Mouse (Mus musculus): Measurements from ENCODE around the gene Crip2. TPM values are rescaled to one million over a fixed set of nuclear protein-coding genes. Genes with fewer than 3 reads are reported as not detected.

Crip2 gene
- polyA plus RNA-seq (2016; fragmentation: Nextera tagmentation; extraction: Ambion mirVana): 52.1 and 53.5 TPM in 2 replicates

- Histone ChIP-seq H3K9ac (peak within 1 kb of the TSS; percentile 69), H3K36me3 (peaks cover 39% of the 10 kb centered on the region), H3K9me3 (replicated peaks) (no peaks in the 10 kb centered on the region), H3K27ac (peak within 1 kb of the TSS; percentile 64), H3K4me1 (peaks cover 55% of the 10 kb centered on the region), H3K4me2 (peak within 1 kb of the TSS; percentile 92), H3K4me3 (peak within 1 kb of the TSS; percentile 60), H3K27me3 (replicated peaks) (peaks cover 45% of the 10 kb centered on the region)
- 2% methylated on average over 68 of the region's 68 CpGs for WGBS (ENCODE audit: insufficient replicate concordance)
- peak; percentile 87 for ATAC-seq
Measured at GRCm38 (mm10) chr12:113139908-113140615, at the start of gene Crip2. Crip2 (plus strand) TSS chr12:113140236.

- Histone ChIP-seq H3K27me3 (replicated peaks) (peaks cover 27% of the 10 kb centered on the region), H3K36me3 (peaks cover 12% of the 10 kb centered on the region), H3K9me3 (replicated peaks) (no peaks in the 10 kb centered on the region), H3K4me3 (no peak overlapping the region), H3K4me2 (peak overlapping the region; percentile 92), H3K9ac (no peak overlapping the region), H3K4me1 (peaks cover 47% of the 10 kb centered on the region), H3K27ac (no peak overlapping the region)
- no peak for ATAC-seq
- WGBS (ENCODE audit: insufficient replicate concordance): 73% methylated on average over 5 of the region's 5 CpGs
Measured at GRCm38 (mm10) chr12:113097040-113097439, 43.0 kb upstream of the Crip2 start.

- H3K4me1 ChIP-seq: peaks cover 55% of the 10 kb centered on the region
- peaks cover 13% of the 10 kb centered on the region for H3K36me3 ChIP-seq
- H3K27ac ChIP-seq: peak within 1 kb of the TSS; percentile 88
- H3K9me3 ChIP-seq (replicated peaks): no peaks in the 10 kb centered on the region
- 5% methylated on average over 16 of the region's 53 CpGs for WGBS (ENCODE audit: insufficient replicate concordance)
- H3K4me3 ChIP-seq: peak within 1 kb of the TSS; percentile 98
- H3K4me2 ChIP-seq: peak within 1 kb of the TSS; percentile 98
- ATAC-seq: peak; percentile 71
- peak within 1 kb of the TSS; percentile 99 for H3K9ac ChIP-seq
- H3K27me3 ChIP-seq (replicated peaks): peaks cover 27% of the 10 kb centered on the region
Measured at GRCm38 (mm10) chr12:113097749-113098281, 42.2 kb upstream of the Crip2 start, which contains the start of gene Mta1. Mta1 (plus strand) TSS chr12:113098278.

GRCm38 (mm10) chr12:113098530-113099151 lies 41.4 kb upstream of the Crip2 start:
- H3K36me3 ChIP-seq: peaks cover 22% of the 10 kb centered on the region
- peak overlapping the region; percentile 88 for H3K27ac ChIP-seq
- H3K27me3 ChIP-seq (replicated peaks): peaks cover 27% of the 10 kb centered on the region
- H3K4me2 ChIP-seq: peak overlapping the region; percentile 98
- peak overlapping the region; percentile 99 for H3K9ac ChIP-seq
- ATAC-seq: peak; percentile 22
- H3K9me3 ChIP-seq (replicated peaks): no peaks in the 10 kb centered on the region
- H3K4me3 ChIP-seq: peak overlapping the region; percentile 98
- WGBS (ENCODE audit: insufficient replicate concordance): under 1% methylated on average over 42 of the region's 60 CpGs
- H3K4me1 ChIP-seq: peaks cover 63% of the 10 kb centered on the region

GRCm38 (mm10) chr12:113099470-113100237 lies 40.4 kb upstream of the Crip2 start:
- 15% methylated on average over 6 of the region's 6 CpGs for WGBS (ENCODE audit: insufficient replicate concordance)
- 0 out of 2 replicates have a peak, but pooled peaks have one; percentile 25 for ATAC-seq
- Histone ChIP-seq H3K36me3 (peaks cover 28% of the 10 kb centered on the region), H3K9me3 (replicated peaks) (no peaks in the 10 kb centered on the region), H3K4me2 (peak overlapping the region; percentile 98), H3K27me3 (replicated peaks) (peaks cover 27% of the 10 kb centered on the region), H3K4me1 (peaks cover 73% of the 10 kb centered on the region), H3K9ac (peak overlapping the region; percentile 99), H3K4me3 (peak overlapping the region; percentile 98), H3K27ac (peak overlapping the region; percentile 88)

- no peak for ATAC-seq
- Histone ChIP-seq H3K27ac (peak overlapping the region; percentile 88; the same call in 1 of the 2 replicates), H3K9ac (no peak overlapping the region)
Measured at GRCm38 (mm10) chr12:113100448-113101076, 39.5 kb upstream of the Crip2 start.

GRCm38 (mm10) chr12:113101251-113101960 lies 38.6 kb upstream of the Crip2 start:
- Histone ChIP-seq H3K9ac (0 out of 2 replicates have a peak overlapping the region, but pooled peaks have one; percentile 12), H3K27ac (0 out of 2 replicates have a peak overlapping the region, but pooled peaks have one; percentile 49), H3K27me3 (replicated peaks) (peaks cover 14% of the 10 kb centered on the region), H3K36me3 (peaks cover 39% of the 10 kb centered on the region), H3K4me1 (peaks cover 90% of the 10 kb centered on the region), H3K9me3 (replicated peaks) (no peaks in the 10 kb centered on the region), H3K4me3 (no peak overlapping the region), H3K4me2 (no peak overlapping the region)
- no peak for ATAC-seq
- WGBS (ENCODE audit: insufficient replicate concordance): 75% methylated on average over 9 of the region's 9 CpGs

More at GRCm38 (mm10) chr12:113100448-113101076, 39.5 kb upstream of the Crip2 start:
- 71% methylated on average over 5 of the region's 5 CpGs for WGBS (ENCODE audit: insufficient replicate concordance)
- H3K36me3 ChIP-seq: peaks cover 33% of the 10 kb centered on the region
- H3K4me3 ChIP-seq: no peak overlapping the region
- H3K4me2 ChIP-seq: peak overlapping the region; percentile 98; the same call in 1 of the 2 replicates
- peaks cover 22% of the 10 kb centered on the region for H3K27me3 ChIP-seq (replicated peaks)
- H3K9me3 ChIP-seq (replicated peaks): no peaks in the 10 kb centered on the region
- H3K4me1 ChIP-seq: peaks cover 82% of the 10 kb centered on the region

- H3K4me3 ChIP-seq: no peak overlapping the region
- peak overlapping the region; percentile 37 for H3K27ac ChIP-seq
- no peak overlapping the region for H3K9ac ChIP-seq
- peaks cover 39% of the 10 kb centered on the region for H3K36me3 ChIP-seq
- H3K4me2 ChIP-seq: no peak overlapping the region
- WGBS (ENCODE audit: insufficient replicate concordance): 58% methylated on average over 6 of the region's 6 CpGs
- peaks cover 3% of the 10 kb centered on the region; the same call in 1 of the 2 replicates for H3K27me3 ChIP-seq (replicated peaks)
- H3K9me3 ChIP-seq (replicated peaks): no peaks in the 10 kb centered on the region
- peaks cover 93% of the 10 kb centered on the region for H3K4me1 ChIP-seq
- ATAC-seq: peak; percentile 16; the same call in 1 of the 2 replicates
Measured at GRCm38 (mm10) chr12:113102461-113102860, 37.6 kb upstream of the Crip2 start.

GRCm38 (mm10) chr12:113103846-113104451 lies 36.1 kb upstream of the Crip2 start:
- Histone ChIP-seq H3K9me3 (replicated peaks) (no peaks in the 10 kb centered on the region), H3K4me1 (peaks cover 99% of the 10 kb centered on the region), H3K36me3 (peaks cover 43% of the 10 kb centered on the region), H3K27ac (peak overlapping the region; percentile 62), H3K27me3 (replicated peaks) (no peaks in the 10 kb centered on the region), H3K9ac (no peak overlapping the region), H3K4me3 (no peak overlapping the region), H3K4me2 (no peak overlapping the region)
- ATAC-seq: no peak
- WGBS (ENCODE audit: insufficient replicate concordance): 76% methylated on average over 8 of the region's 8 CpGs

GRCm38 (mm10) chr12:113106386-113106785 lies 33.6 kb upstream of the Crip2 start:
- no peak for ATAC-seq
- Histone ChIP-seq H3K4me2 (peak overlapping the region; percentile 60), H3K27ac (peak overlapping the region; percentile 93), H3K4me1 (peaks cover 97% of the 10 kb centered on the region), H3K9ac (peak overlapping the region; percentile 67), H3K36me3 (peaks cover 35% of the 10 kb centered on the region), H3K9me3 (replicated peaks) (no peaks in the 10 kb centered on the region), H3K4me3 (no peak overlapping the region), H3K27me3 (replicated peaks) (no peaks in the 10 kb centered on the region)
- WGBS (ENCODE audit: insufficient replicate concordance): 78% methylated on average over 6 of the region's 6 CpGs
